Comparison of ENCODE assay signal across 24 mouse cellular contexts in genomic region chr15:75293873-75294385, GRCm38 (mm10). TPM values are rescaled to one million over a fixed set of nuclear protein-coding genes. Genes with fewer than 3 reads are reported as not detected.
"Had no signal": no experiment of that assay in that cellular context is flagged by ENCODE, and none has a peak within 500 bp of the region (broad histone marks: within the 10 kb centered on the region; RNA-seq: fewer than 3 reads in every experiment).

No protein-coding gene starts in this region.

- H3K9me3 ChIP-seq: limb, embryonic 15.5 days; liver, embryonic 12.5 days; midbrain, embryonic 10.5 days; neural tube, embryonic 12.5 days had no signal

- H3K4me2 ChIP-seq: limb, embryonic 15.5 days; liver, embryonic 12.5 days; lung, embryonic 14.5 days; neural tube, embryonic 12.5 days had no signal

- ATAC-seq: liver, embryonic 12.5 days had no signal

- H3K9ac ChIP-seq: limb, embryonic 15.5 days; liver, embryonic 12.5 days; lung, embryonic 14.5 days; neural tube, embryonic 12.5 days had no signal

- H3K27me3 ChIP-seq: limb, embryonic 15.5 days; liver, embryonic 12.5 days; neural tube, embryonic 12.5 days had no signal

- H3K27ac ChIP-seq: kidney, postnatal 0 days; left cerebral cortex, adult 2 months; limb, embryonic 15.5 days; liver, embryonic 12.5 days; midbrain, embryonic 10.5 days; neural tube, embryonic 12.5 days had no signal

- H3K4me1 ChIP-seq: limb, embryonic 15.5 days; liver, embryonic 12.5 days; midbrain, embryonic 10.5 days; neural tube, embryonic 12.5 days had no signal

- DNase-seq: kidney, postnatal 36 days; lung, embryonic 14.5 days; lung, postnatal 10 days; lung, postnatal 4 days; midbrain, embryonic 14.5 days; right cerebral cortex, postnatal 4 days; spleen, adult 18-20 months; thymus, adult 18-20 months; thymus, postnatal 14 days had no signal

- H3K36me3 ChIP-seq: limb, embryonic 15.5 days; liver, embryonic 12.5 days; midbrain, embryonic 10.5 days; neural tube, embryonic 12.5 days had no signal

- H3K4me3 ChIP-seq: left cerebral cortex, adult 2 months; limb, embryonic 15.5 days; liver, embryonic 12.5 days; midbrain, embryonic 10.5 days; neural tube, embryonic 12.5 days had no signal

RNA-seq across cellular contexts. Expression of gene Ly6f, which starts 25.7 kb away (rescaled TPM):
- total RNA-seq: layer of hippocampus, adult 8-10 months; layer of hippocampus, postnatal 14 days; left cerebral cortex, adult 2 months; left cerebral cortex, postnatal 14 days; megakaryocyte, adult 5-6 weeks; neutrophil, adult 5-6 weeks had no signal
- polyA plus RNA-seq: limb, embryonic 11.5 days; limb, embryonic 15.5 days; liver, embryonic 16.5 days; lung, embryonic 14.5 days; midbrain, embryonic 10.5 days; midbrain, embryonic 14.5 days; neural tube, embryonic 12.5 days; stomach, embryonic 14.5 days; urinary bladder, adult 2 months had no signal
